Mouse (Mus musculus) heart, postnatal 0 days (tissue): ENCODE data around the gene Parp16. TPM values are rescaled to one million over a fixed set of nuclear protein-coding genes. Genes with fewer than 3 reads are reported as not detected.

Experiments used
- ATAC-seq: fragments of 200-750 bp; cut with Nextera tagmentation; 2 replicates; pipeline ENCODE4 v1.8.0; 2017; ENCODE audit warnings: low read depth, moderate number of reproducible peaks, moderate library complexity; ENCODE audit not compliant: insufficient read depth
- DNase-seq: peaks from one replicate; pipeline ENCODE4 v3.0.0-alpha.2; 2016; ENCODE audit warnings: low spot score
- H3K27ac ChIP-seq: fragments of 300-500 bp; sonication (generic); 2 replicates; pipeline ENCODE4 v1.5.1; 2014; ENCODE audit warnings: low read depth, mild to moderate bottlenecking
- H3K27me3 ChIP-seq: fragments of 300-500 bp; sonication (generic); 2 replicates; pipeline ENCODE4 v1.6.1; 2014; ENCODE audit warnings: low read length, mixed read lengths; ENCODE audit not compliant: control insufficient read depth, insufficient read depth
- H3K36me3 ChIP-seq: fragments of 300-500 bp; sonication (generic); replicated peaks from 2 replicates; pipeline ENCODE4 v1.6.1; 2014; ENCODE audit warnings: low read length, mixed read lengths; ENCODE audit not compliant: control insufficient read depth, insufficient read depth
- H3K4me1 ChIP-seq: fragments of 300-500 bp; sonication (generic); 2 replicates; pipeline ENCODE4 v1.6.1; 2014; ENCODE audit warnings: antibody characterized with exemption; ENCODE audit not compliant: control insufficient read depth, insufficient read depth
- H3K4me2 ChIP-seq: fragments of 300-500 bp; sonication (generic); 2 replicates; pipeline ENCODE4 v1.6.1; 2014; ENCODE audit warnings: low read depth, mild to moderate bottlenecking, low read length, moderate library complexity
- H3K4me3 ChIP-seq: fragments of 300-500 bp; sonication (generic); 2 replicates; pipeline ENCODE4 v1.5.1; 2014; ENCODE audit warnings: low read depth, low read length
- H3K9ac ChIP-seq: fragments of 300-500 bp; sonication (generic); replicated peaks from 2 replicates; pipeline ENCODE4 v1.6.1; 2014; ENCODE audit warnings: low read depth, low read length, mixed read lengths
- H3K9me3 ChIP-seq: fragments of 300-500 bp; sonication (generic); replicated peaks from 2 replicates; pipeline ENCODE4 v1.6.1; 2016; ENCODE audit warnings: low read length; ENCODE audit not compliant: control insufficient read depth
- CTCF ChIP-seq: IDR thresholded peaks from 2 replicates; pipeline ENCODE4 v1.5.1; 2016; ENCODE audit warnings: antibody characterized with exemption, control low read depth, low read depth
- EP300 ChIP-seq: IDR thresholded peaks from 2 replicates; pipeline ENCODE4 v1.6.1; 2016; ENCODE audit warnings: antibody characterized with exemption, low read depth
- WGBS: fragments of 180-500 bp; shearing (Covaris S2); extraction: QIAGEN DNeasy Blood & Tissue Kit; methylation state at CpG from one replicate; pipeline ENCODE4 v1.1.7; 2014; 5-methylcytosine and 5-hydroxymethylcytosine counted together
- polyA plus RNA-seq: library from polyadenylated mRNA; unstranded; fragments of >200 nt; fragmentation: Nextera tagmentation; extraction: Ambion mirVana; gene quantifications from 2 replicates; pipeline ENCODE4 v1.2.1, GENCODE M21; 2015
- total RNA-seq: library from RNA; depleted of rRNA; stranded (reverse); fragments of >200 nt; gene quantifications from 2 replicates; pipeline ENCODE4 v1.2.3, GENCODE M21; 2014; ENCODE audit warnings: low replicate concordance; rRNA removed

Parp16 gene
- total RNA-seq (1.8 and 7.7 TPM in 2 replicates), polyA plus RNA-seq (5.7 and 5.8 TPM in 2 replicates)

DNA sequence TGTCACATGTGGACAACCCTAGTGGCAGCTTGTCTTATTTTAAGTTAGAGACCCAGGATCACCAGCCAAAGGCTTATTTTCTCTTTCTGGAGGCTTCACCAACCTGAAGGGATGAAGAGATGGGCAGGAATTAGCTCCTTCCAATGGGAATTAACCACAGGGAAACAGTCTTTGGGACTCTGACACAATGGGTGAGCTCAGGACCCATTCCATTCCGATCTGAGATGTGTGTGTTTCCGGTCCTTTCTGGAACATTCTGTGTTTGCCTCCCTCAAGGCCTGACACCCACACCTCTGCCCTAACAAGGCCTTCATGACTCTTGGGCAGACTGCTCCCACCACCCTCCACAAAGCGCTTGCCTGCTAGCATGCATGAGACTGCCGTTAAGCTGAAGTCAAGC, at the start of gene Parp16:
Gene Parp16, plus strand, starts transcription at position 301 of the 400 bp plus-strand sequence.
- Histone ChIP-seq H3K27me3 (no peaks in the 10 kb centered on the region), H3K9ac (peak within 1 kb of the TSS; percentile 57), H3K27ac (peak within 1 kb of the TSS; percentile 97), H3K9me3 (no peaks in the 10 kb centered on the region), H3K4me2 (peak within 1 kb of the TSS; percentile 35), H3K4me3 (no peak within 1 kb of the TSS), H3K4me1 (peaks cover 21% of the 10 kb centered on the region), H3K36me3 (no peaks in the 10 kb centered on the region)
- 63% methylated on average over 4 of the region's 4 CpGs for WGBS
- TF ChIP-seq EP300: no peak
- TF ChIP-seq CTCF: no peak
- no peak for DNase-seq
- ATAC-seq: no peak

GRCm38 (mm10) chr9:65146001-65146400, 49.2 kb upstream of the Parp16 start:
- TF ChIP-seq CTCF: no peak
- no peak for TF ChIP-seq EP300
- Histone ChIP-seq H3K9ac (no peak overlapping the region), H3K9me3 (no peaks in the 10 kb centered on the region), H3K4me1 (no peaks in the 10 kb centered on the region), H3K4me2 (no peak overlapping the region), H3K27ac (no peak overlapping the region), H3K27me3 (peaks cover 22% of the 10 kb centered on the region), H3K4me3 (no peak overlapping the region), H3K36me3 (no peaks in the 10 kb centered on the region)
- ATAC-seq (no peak), DNase-seq (no peak)
- 83% methylated on average over 5 of the region's 5 CpGs for WGBS

GRCm38 (mm10) chr9:65148507-65148906, 46.6 kb upstream of the Parp16 start:
- peaks cover 13% of the 10 kb centered on the region for H3K27me3 ChIP-seq
- DNase-seq (no peak), ATAC-seq (no peak)
- TF ChIP-seq EP300: no peak
- TF ChIP-seq CTCF: no peak
- no peak overlapping the region for H3K4me3 ChIP-seq
- H3K27ac ChIP-seq: no peak overlapping the region
- no peaks in the 10 kb centered on the region for H3K4me1 ChIP-seq
- no peaks in the 10 kb centered on the region for H3K9me3 ChIP-seq
- no peak overlapping the region for H3K9ac ChIP-seq
- no peaks in the 10 kb centered on the region for H3K36me3 ChIP-seq
- 66% methylated on average over 7 of the region's 7 CpGs for WGBS
- no peak overlapping the region for H3K4me2 ChIP-seq

DNA sequence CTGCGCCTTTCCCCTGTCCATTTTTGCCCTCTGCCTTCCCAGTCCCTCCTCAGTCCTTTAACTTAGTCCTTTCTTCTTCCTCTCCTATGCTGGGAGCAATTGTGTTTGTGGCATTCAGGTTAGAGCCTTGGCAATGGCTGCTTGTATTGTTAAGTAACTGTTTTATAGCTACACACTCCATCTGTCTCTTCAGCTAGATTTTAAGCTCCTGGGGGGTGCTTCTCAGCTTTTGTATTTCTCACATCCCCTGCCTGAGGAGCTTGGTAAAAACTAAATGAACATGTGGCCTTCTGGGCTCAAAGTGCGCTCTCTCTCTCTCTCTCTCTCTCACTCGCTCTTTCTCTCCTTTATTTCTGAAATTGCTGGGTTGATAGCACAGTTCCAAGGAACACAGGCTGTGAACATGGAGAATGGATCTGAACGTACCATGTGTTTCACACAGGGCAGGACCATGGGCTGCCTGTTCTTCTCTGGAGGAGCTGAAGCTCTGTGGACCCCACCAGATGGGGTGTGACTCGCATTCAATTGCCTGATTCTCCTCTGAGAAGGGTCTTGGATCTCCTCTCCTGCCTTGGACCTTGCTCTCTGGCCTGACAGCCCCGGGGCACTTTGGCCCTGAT, 42.3 kb upstream of the Parp16 start:
- WGBS: 71% methylated on average over 6 of the region's 6 CpGs
- Histone ChIP-seq H3K4me1 (peaks cover 7% of the 10 kb centered on the region; the same call in 1 of the 2 replicates), H3K9me3 (no peaks in the 10 kb centered on the region), H3K4me3 (no peak overlapping the region), H3K4me2 (no peak overlapping the region), H3K27me3 (0 out of 2 replicates have a peak, but pooled peaks cover 4% of the 10 kb centered on the region), H3K36me3 (no peaks in the 10 kb centered on the region), H3K27ac (no peak overlapping the region), H3K9ac (no peak overlapping the region)
- no peak for TF ChIP-seq CTCF
- TF ChIP-seq EP300: no peak
- DNase-seq (no peak), ATAC-seq (no peak)

GRCm38 (mm10) chr9:65153331-65153711, 41.8 kb upstream of the Parp16 start:
- H3K4me1 ChIP-seq: peaks cover 7% of the 10 kb centered on the region; the same call in 1 of the 2 replicates
- TF ChIP-seq CTCF (no peak), EP300 (no peak)
- no peaks in the 10 kb centered on the region for H3K36me3 ChIP-seq
- no peak overlapping the region for H3K27ac ChIP-seq
- no peaks in the 10 kb centered on the region for H3K9me3 ChIP-seq
- peaks cover 4% of the 10 kb centered on the region; the same call in 1 of the 2 replicates for H3K27me3 ChIP-seq
- DNase-seq (no peak), ATAC-seq (no peak)
- WGBS: 22% methylated on average over 5 of the region's 5 CpGs
- H3K4me2 ChIP-seq: no peak overlapping the region
- no peak overlapping the region for H3K4me3 ChIP-seq
- H3K9ac ChIP-seq: no peak overlapping the region
